Mouse (Mus musculus): ENCODE measurements around the gene Dapk1.
A peak's percentile ranks its signal among the peaks of the same experiment; 100 is the strongest.

The Dapk1 gene

GRCm38 (mm10) chr13:60665402-60665801 is 63.7 kb downstream of the Dapk1 start:
- DNase-seq: no peak

- no peak for DNase-seq
Observed at GRCm38 (mm10) chr13:60668036-60668435, 66.3 kb downstream of the Dapk1 start.

GRCm38 (mm10) chr13:60670605-60671004 is 68.9 kb downstream of the Dapk1 start:
- no peak for DNase-seq

- peak; percentile 31 for DNase-seq
Observed at GRCm38 (mm10) chr13:60671235-60671634, 69.5 kb downstream of the Dapk1 start.

GRCm38 (mm10) chr13:60672287-60672686 is 70.5 kb downstream of the Dapk1 start:
- DNase-seq: no peak

- DNase-seq: no peak
Observed at GRCm38 (mm10) chr13:60672882-60673675, 71.3 kb downstream of the Dapk1 start.

GRCm38 (mm10) chr13:60674301-60674700 is 72.6 kb downstream of the Dapk1 start:
- DNase-seq: no peak

GRCm38 (mm10) chr13:60674911-60675310 is 73.2 kb downstream of the Dapk1 start:
- DNase-seq: no peak

- no peak for DNase-seq
Observed at GRCm38 (mm10) chr13:60675416-60675815, 73.7 kb downstream of the Dapk1 start.

- no peak for DNase-seq
Observed at GRCm38 (mm10) chr13:60678912-60679311, 77.2 kb downstream of the Dapk1 start.

- no peak for DNase-seq
Observed at GRCm38 (mm10) chr13:60682714-60683695, 81.3 kb downstream of the Dapk1 start.

GRCm38 (mm10) chr13:60684050-60684760 is 82.5 kb downstream of the Dapk1 start:
- no peak for DNase-seq

GRCm38 (mm10) chr13:60684806-60685205 is 83.1 kb downstream of the Dapk1 start:
- DNase-seq: no peak

GRCm38 (mm10) chr13:60685216-60685615 is 83.5 kb downstream of the Dapk1 start:
- DNase-seq: peak; percentile 62

GRCm38 (mm10) chr13:60686024-60686663 is 84.4 kb downstream of the Dapk1 start:
- DNase-seq: no peak

GRCm38 (mm10) chr13:60686967-60687366 is 85.2 kb downstream of the Dapk1 start:
- DNase-seq: peak; percentile 73

GRCm38 (mm10) chr13:60687462-60687861 is 85.7 kb downstream of the Dapk1 start:
- no peak for DNase-seq

- no peak for DNase-seq
Observed at GRCm38 (mm10) chr13:60687891-60688290, 86.1 kb downstream of the Dapk1 start.

GRCm38 (mm10) chr13:60690921-60691320 is 89.2 kb downstream of the Dapk1 start:
- DNase-seq: no peak

- DNase-seq: no peak
Observed at GRCm38 (mm10) chr13:60691940-60692339, 90.2 kb downstream of the Dapk1 start.

- DNase-seq: no peak
Observed at GRCm38 (mm10) chr13:60695186-60695980, 93.6 kb downstream of the Dapk1 start.

GRCm38 (mm10) chr13:60696323-60696722 is 94.6 kb downstream of the Dapk1 start:
- DNase-seq: no peak
